Mouse (Mus musculus) embryonic facial prominence, embryonic 11.5 days (tissue): ENCODE measurements at regions not wholly inside any gene's neighbourhood (a gene's known extent, or its start where the extent isn't known, plus 50 kb on each side); places are given as distances from the start of the nearest gene placed in this dataset.

Experiments used
- ATAC-seq: fragments of 200-750 bp; cut with Nextera tagmentation; replicated peaks from 2 replicates; pipeline ENCODE4 v1.8.0; 2017; ENCODE audit warnings: low read depth; ENCODE audit not compliant: insufficient number of reproducible peaks, low FRiP score, low TSS enrichment
- DNase-seq: peaks from one replicate; pipeline ENCODE4 v3.0.0-alpha.2; 2015; ENCODE audit warnings: low spot score
- H3K27ac ChIP-seq: fragments of 300-500 bp; sonication (generic); replicated peaks from 2 replicates; pipeline ENCODE4 v1.5.1; 2014; ENCODE audit warnings: mild to moderate bottlenecking, low read depth, low read length, control low read depth
- H3K27me3 ChIP-seq: fragments of 300-500 bp; sonication (generic); 2 replicates; pipeline ENCODE4 v1.6.1; 2014; ENCODE audit warnings: mild to moderate bottlenecking, low read length, moderate library complexity, mixed read lengths; ENCODE audit not compliant: control insufficient read depth, insufficient read depth
- H3K36me3 ChIP-seq: fragments of 300-500 bp; sonication (generic); replicated peaks from 2 replicates; pipeline ENCODE4 v1.6.1; 2014; ENCODE audit warnings: low read depth, mild to moderate bottlenecking, low read length, moderate library complexity, mixed read lengths; ENCODE audit not compliant: control insufficient read depth, insufficient read depth
- H3K4me1 ChIP-seq: fragments of 300-500 bp; sonication (generic); 2 replicates; pipeline ENCODE4 v1.6.1; 2014; ENCODE audit warnings: low read length, mixed read lengths; ENCODE audit not compliant: control insufficient read depth, insufficient read depth
- H3K4me2 ChIP-seq: fragments of 300-500 bp; sonication (generic); 2 replicates; pipeline ENCODE4 v1.6.1; 2014; ENCODE audit warnings: low read depth, mild to moderate bottlenecking, control low read depth, low read length, moderate library complexity
- H3K4me3 ChIP-seq: fragments of 300-500 bp; sonication (generic); 2 replicates; pipeline ENCODE4 v1.5.1; 2014; ENCODE audit warnings: low read depth, low read length, control low read depth
- H3K9ac ChIP-seq: fragments of 300-500 bp; sonication (generic); replicated peaks from 2 replicates; pipeline ENCODE4 v1.6.1; 2014; ENCODE audit warnings: mild to moderate bottlenecking, control low read depth, low read length
- H3K9me3 ChIP-seq: fragments of 300-500 bp; sonication (generic); replicated peaks from 2 replicates; pipeline ENCODE4 v1.6.1; 2016; ENCODE audit warnings: mild to moderate bottlenecking, low read length, inconsistent platforms, mixed read lengths; ENCODE audit not compliant: control insufficient read depth
- WGBS: fragments of 180-500 bp; shearing (Covaris S2); extraction: QIAGEN DNeasy Blood & Tissue Kit; methylation state at CpG from one replicate; pipeline ENCODE4 v1.1.7; 2014; 5-methylcytosine and 5-hydroxymethylcytosine counted together

DNA sequence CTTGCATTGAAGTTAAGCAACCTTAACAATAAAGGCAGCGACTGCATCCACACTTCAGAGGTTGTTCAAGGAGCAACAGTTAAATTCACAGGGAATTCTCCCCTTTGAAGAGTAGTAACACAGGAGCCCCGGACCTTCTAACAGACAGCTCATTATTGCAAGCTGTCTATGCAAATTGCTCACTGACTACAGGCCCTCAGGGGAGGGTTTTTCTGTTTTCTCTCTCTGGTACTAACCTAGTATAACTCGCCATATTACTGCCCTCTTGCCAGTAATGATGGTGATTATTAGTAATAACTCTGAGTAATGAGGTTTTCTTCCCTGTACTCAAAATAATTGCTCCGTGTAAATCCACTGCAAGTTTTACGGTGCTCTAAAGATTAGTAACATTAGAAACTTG lies 763.5 kb upstream of the 4930412O13Rik start:
- Histone ChIP-seq H3K27me3 (no peaks in the 10 kb centered on the region), H3K9ac (no peak overlapping the region), H3K4me3 (no peak overlapping the region), H3K36me3 (no peaks in the 10 kb centered on the region), H3K27ac (no peak overlapping the region), H3K9me3 (no peaks in the 10 kb centered on the region), H3K4me2 (no peak overlapping the region), H3K4me1 (no peaks in the 10 kb centered on the region)
- ATAC-seq (no peak), DNase-seq (no peak)
- 54% methylated on average over 5 of the region's 5 CpGs for WGBS

DNA sequence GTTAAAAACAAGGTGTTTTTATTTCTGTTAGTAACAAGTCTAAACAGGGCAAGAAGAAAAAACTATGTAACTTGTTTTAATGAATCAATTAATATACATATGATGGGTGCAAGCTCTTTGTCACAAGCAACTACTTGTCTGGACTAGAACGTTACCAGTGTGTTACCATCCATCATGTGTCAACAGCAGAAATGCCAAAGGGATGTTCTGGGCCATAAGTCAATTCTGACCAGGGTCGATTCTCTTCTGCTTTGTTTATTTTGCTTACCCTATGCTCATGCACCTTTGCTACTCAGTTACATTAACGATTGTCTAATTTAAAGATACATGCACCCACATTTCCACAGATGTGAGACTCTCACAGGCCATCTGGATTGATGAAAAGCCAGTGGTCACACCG lies 744.1 kb upstream of the 4930412O13Rik start:
- DNase-seq (no peak), ATAC-seq (no peak)
- Histone ChIP-seq H3K9ac (no peak overlapping the region), H3K4me3 (no peak overlapping the region), H3K27me3 (no peaks in the 10 kb centered on the region), H3K4me1 (no peaks in the 10 kb centered on the region), H3K27ac (no peak overlapping the region), H3K4me2 (no peak overlapping the region), H3K9me3 (no peaks in the 10 kb centered on the region), H3K36me3 (no peaks in the 10 kb centered on the region)
- WGBS, result 50% methylated on average over 4 of the region's 4 CpGs

DNA sequence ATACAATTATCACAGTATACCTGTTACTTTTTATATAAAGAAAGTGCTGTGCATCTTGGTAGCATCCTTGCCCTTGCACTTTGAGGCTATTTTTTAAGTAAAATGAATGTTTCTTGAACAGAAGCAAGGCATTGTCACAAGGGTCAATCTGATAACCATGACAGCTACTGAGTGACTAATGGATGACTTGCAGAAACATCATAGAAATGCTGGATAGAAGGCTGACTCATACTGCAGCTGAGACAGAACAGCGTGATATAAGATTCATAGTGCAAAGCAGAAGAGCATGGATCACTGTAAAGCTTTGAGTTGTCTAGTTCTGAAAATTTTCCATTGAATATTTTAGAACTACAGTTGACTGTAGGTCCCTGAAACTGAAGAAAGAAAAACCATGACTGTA lies 739.6 kb upstream of the 4930412O13Rik start:
- H3K4me1 ChIP-seq, result no peaks in the 10 kb centered on the region
- H3K27me3 ChIP-seq, result no peaks in the 10 kb centered on the region
- H3K36me3 ChIP-seq, result no peaks in the 10 kb centered on the region
- no peak overlapping the region for H3K9ac ChIP-seq
- DNase-seq (no peak), ATAC-seq (no peak)
- H3K4me2 ChIP-seq, result no peak overlapping the region
- H3K4me3 ChIP-seq, result no peak overlapping the region
- no peaks in the 10 kb centered on the region for H3K9me3 ChIP-seq
- H3K27ac ChIP-seq, result no peak overlapping the region
- 86% methylated on average over 1 of the region's 1 CpGs for WGBS

DNA sequence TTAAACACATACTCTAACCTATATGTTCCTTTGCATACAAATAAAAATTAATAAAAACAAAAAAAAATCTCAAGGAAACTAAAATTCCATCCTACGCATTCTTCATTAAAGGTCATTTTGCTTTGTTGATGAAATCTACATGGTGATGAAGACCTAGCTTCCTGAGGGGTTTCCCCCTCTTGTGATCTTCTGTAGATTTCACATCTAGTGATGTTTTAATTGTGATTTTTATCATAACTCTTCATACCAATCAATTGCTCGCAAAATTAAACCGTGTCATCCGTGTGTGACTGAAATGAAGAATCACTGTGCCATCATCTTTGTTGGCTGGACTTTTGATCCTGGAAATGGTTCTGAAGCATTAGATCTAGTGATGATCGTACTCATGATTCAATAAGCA lies 725.4 kb upstream of the 4930412O13Rik start:
- Histone ChIP-seq H3K27ac (no peak overlapping the region), H3K36me3 (no peaks in the 10 kb centered on the region), H3K4me3 (no peak overlapping the region), H3K4me2 (no peak overlapping the region), H3K9me3 (no peaks in the 10 kb centered on the region), H3K9ac (no peak overlapping the region), H3K4me1 (no peaks in the 10 kb centered on the region), H3K27me3 (no peaks in the 10 kb centered on the region)
- no peak for ATAC-seq
- WGBS, result 92% methylated on average over 5 of the region's 5 CpGs
- no peak for DNase-seq

DNA sequence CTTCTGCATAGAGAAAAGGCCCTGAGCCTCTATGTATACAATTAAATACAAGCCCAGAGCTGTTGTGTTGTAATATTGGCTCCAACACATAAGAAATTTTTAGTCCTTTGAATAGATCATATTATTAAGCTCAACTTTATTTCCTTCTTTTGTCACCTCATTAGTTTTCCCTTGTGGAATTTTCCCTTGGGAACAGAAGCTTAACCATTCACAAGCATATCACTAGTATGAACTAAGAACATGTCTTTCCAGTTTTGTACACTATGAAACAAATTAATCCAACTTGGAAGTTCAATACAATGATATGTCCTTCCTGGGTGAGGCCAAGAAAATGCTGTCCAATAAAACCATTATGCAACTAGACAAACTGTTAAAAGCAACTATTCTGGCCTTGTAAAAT lies 720.9 kb upstream of the 4930412O13Rik start:
- Histone ChIP-seq H3K4me3 (no peak overlapping the region), H3K36me3 (no peaks in the 10 kb centered on the region), H3K9me3 (no peaks in the 10 kb centered on the region), H3K4me1 (no peaks in the 10 kb centered on the region), H3K27me3 (no peaks in the 10 kb centered on the region), H3K27ac (no peak overlapping the region), H3K9ac (no peak overlapping the region), H3K4me2 (no peak overlapping the region)
- no peak for DNase-seq
- no peak for ATAC-seq

DNA sequence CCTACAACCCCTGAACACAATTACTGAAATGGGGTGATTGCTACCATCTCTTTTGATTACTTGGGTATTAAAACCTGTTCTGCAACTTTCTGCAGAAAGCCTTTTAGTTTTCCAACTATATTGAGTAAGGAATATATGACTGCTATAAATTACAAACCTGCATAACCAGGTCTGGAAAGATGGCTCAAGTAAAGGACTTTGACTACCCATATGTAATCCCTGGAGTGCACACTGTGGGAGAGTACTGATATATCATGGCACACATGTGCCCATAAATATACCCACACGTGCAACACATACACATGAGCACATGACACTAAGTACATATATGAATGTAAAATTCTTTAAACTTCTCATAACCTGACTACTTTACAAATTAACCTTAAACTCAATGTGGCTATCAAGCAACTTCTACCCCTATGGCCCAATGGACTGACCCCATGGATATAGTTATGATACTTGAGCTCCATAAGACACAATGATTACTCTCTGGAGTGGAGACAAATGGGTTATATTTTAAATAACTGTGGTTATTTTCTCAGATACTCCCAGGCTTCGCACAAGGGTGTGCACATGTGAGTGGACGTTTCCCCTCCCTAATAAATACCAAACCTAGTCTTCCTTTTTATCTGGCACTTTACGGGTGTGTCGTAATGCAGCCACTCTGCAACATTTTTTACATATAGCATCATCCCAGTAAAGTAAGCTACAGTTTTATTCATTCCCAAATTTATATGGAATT lies 717.1 kb upstream of the 4930412O13Rik start:
- H3K27ac ChIP-seq, result no peak overlapping the region
- 90% methylated on average over 5 of the region's 5 CpGs for WGBS
- no peak overlapping the region for H3K9ac ChIP-seq
- H3K36me3 ChIP-seq, result no peaks in the 10 kb centered on the region
- H3K4me2 ChIP-seq, result no peak overlapping the region
- H3K4me1 ChIP-seq, result no peaks in the 10 kb centered on the region
- no peaks in the 10 kb centered on the region for H3K27me3 ChIP-seq
- no peak overlapping the region for H3K4me3 ChIP-seq
- ATAC-seq (no peak), DNase-seq (no peak)
- H3K9me3 ChIP-seq, result no peaks in the 10 kb centered on the region

DNA sequence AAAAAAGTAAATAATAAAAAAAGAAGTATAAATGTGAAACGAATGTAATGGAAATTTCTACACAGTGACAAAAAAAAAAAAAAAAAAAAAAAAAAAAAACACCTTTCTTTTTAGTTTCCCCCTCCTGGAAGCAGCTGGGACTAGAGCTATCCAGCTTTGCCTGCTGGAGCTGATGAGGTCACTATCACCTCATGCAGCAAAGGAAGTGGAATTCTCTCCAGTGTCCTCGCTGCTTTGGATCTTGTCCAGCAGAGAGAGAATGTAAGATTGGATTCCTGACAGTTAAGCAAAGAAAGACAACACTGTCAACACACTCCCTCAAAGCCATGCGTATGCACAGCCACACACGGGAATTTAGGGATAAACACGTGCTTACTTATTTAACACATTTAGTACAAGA lies 698.9 kb upstream of the 4930412O13Rik start:
- DNase-seq (no peak), ATAC-seq (no peak)
- WGBS, result 82% methylated on average over 5 of the region's 5 CpGs
- no peaks in the 10 kb centered on the region for H3K9me3 ChIP-seq
- H3K4me1 ChIP-seq, result no peaks in the 10 kb centered on the region
- no peak overlapping the region for H3K9ac ChIP-seq
- no peak overlapping the region for H3K27ac ChIP-seq
- no peaks in the 10 kb centered on the region for H3K36me3 ChIP-seq
- no peak overlapping the region for H3K4me3 ChIP-seq
- no peak overlapping the region for H3K4me2 ChIP-seq
- no peaks in the 10 kb centered on the region for H3K27me3 ChIP-seq

DNA sequence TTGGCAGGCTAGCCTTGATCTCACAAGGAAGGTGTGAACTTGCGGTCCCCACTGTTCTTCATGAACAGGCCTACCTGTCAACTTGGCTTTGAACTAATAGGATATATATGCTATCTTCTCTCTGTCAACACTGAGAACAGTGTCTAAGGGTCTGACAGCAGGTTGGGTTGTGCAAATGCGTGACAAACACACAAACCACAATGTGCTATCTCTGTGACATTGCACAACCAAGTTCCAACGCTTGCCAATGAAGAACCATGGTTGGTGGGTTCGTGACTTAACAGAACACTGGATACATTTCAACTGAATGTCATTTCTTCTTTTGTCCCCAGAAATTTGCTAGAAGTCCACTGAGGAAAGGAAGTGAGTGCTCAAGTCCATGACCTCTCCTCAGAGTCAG lies 696.8 kb upstream of the 4930412O13Rik start:
- DNase-seq (no peak), ATAC-seq (no peak)
- no peaks in the 10 kb centered on the region for H3K36me3 ChIP-seq
- H3K4me3 ChIP-seq, result no peak overlapping the region
- no peaks in the 10 kb centered on the region for H3K4me1 ChIP-seq
- H3K9ac ChIP-seq, result no peak overlapping the region
- no peak overlapping the region for H3K27ac ChIP-seq
- 90% methylated on average over 4 of the region's 4 CpGs for WGBS
- no peaks in the 10 kb centered on the region for H3K27me3 ChIP-seq
- H3K4me2 ChIP-seq, result no peak overlapping the region
- H3K9me3 ChIP-seq, result no peaks in the 10 kb centered on the region
